Mouse (Mus musculus) skeletal muscle tissue, postnatal 0 days (tissue): ENCODE measurements around the gene Armcx6. TPM values are rescaled to one million over a fixed set of nuclear protein-coding genes. Genes with fewer than 3 reads are reported as not detected.

Experiments
- microRNA-seq, 2 experiments: library from miRNA; unstranded; fragments of <30 nt; microRNA quantifications; one replicate each; pipeline ENCODE4; 2016
- polyA plus RNA-seq: library from polyadenylated mRNA; unstranded; fragments of >200 nt; fragmentation: Nextera tagmentation; extraction: Ambion mirVana; gene quantifications from 2 replicates; pipeline ENCODE4 v1.2.1, GENCODE M21; 2015

The Armcx6 gene
- polyA plus RNA-seq = 19.4 and 19.7 TPM in 2 replicates

GRCm38 (mm10) chrX:134750764-134751592 lies at the start of gene Armcx6:
Gene Armcx6 (minus strand): TSS chrX:134751417.

GRCm38 (mm10) chrX:134756434-134757292 lies 5.4 kb upstream of the Armcx6 start, which contains the start of gene Armcx3:
Gene Armcx3 (plus strand): TSS chrX:134756595.

GRCm38 (mm10) chrX:134717752-134718308 lies 33.4 kb downstream of the Armcx6 start, which contains the start of gene Armcx1:
Gene Armcx1 (plus strand): TSS chrX:134717963.

Small RNA genes lying within 50 kb of the gene (microRNA-seq; reads per million reads assigned to microRNA genes)
- 0.64 to 0.81 reads per million in 2 experiments for gene Mir7093

Other genes starting within 250 kb of the Armcx6 start
- gene Timm8a1, start 209.6 kb downstream of the Armcx6 start, polyA plus RNA-seq = 54.5 and 56.1 TPM in 2 replicates
- 1.8 and 1.9 TPM in 2 replicates for gene Btk, start 167.8 kb downstream of the Armcx6 start, polyA plus RNA-seq
- 299 and 323 TPM in 2 replicates for gene Rpl36a, start 165.8 kb downstream of the Armcx6 start, polyA plus RNA-seq
- 1.7 and 2.0 TPM in 2 replicates for gene Gla, start 150.3 kb downstream of the Armcx6 start, polyA plus RNA-seq
- 74.5 and 79.7 TPM in 2 replicates for gene Hnrnph2, start 150.2 kb downstream of the Armcx6 start, polyA plus RNA-seq
- 5.3 and 7.5 TPM in 2 replicates for gene Armcx4, start 64.9 kb downstream of the Armcx6 start, polyA plus RNA-seq
- gene Armcx1, start 33.5 kb downstream of the Armcx6 start, polyA plus RNA-seq = 28.4 and 28.6 TPM in 2 replicates
- gene Armcx3, start 5.2 kb upstream of the Armcx6 start, polyA plus RNA-seq = 90.7 and 93.7 TPM in 2 replicates
- gene Armcx2, start 57.8 kb upstream of the Armcx6 start, polyA plus RNA-seq = 40.6 and 41.0 TPM in 2 replicates
- gene Nxf2, start 213.3 kb upstream of the Armcx6 start, polyA plus RNA-seq = 0.22 and 0.29 TPM in 2 replicates